Mouse (Mus musculus) stomach, postnatal 0 days (tissue): ENCODE results near the gene Exosc2.

Experiments
- CTCF ChIP-seq: IDR thresholded peaks from 2 replicates; pipeline ENCODE4 v1.5.1; 2016; ENCODE audit warnings: antibody characterized with exemption, low read depth, mild to moderate bottlenecking, moderate library complexity
- EP300 ChIP-seq: optimal IDR thresholded peaks from 2 replicates; pipeline ENCODE3; 2016; ENCODE audit warnings: antibody characterized with exemption

- TF ChIP-seq EP300 (no peak), CTCF (no peak)
Observed at GRCm38 (mm10) chr2:31727576-31728277, 57.2 kb downstream of the Exosc2 start.
